Comparison of ENCODE assay signal across 8 mouse cellular contexts in genomic region chr2:24974906-24975703, GRCm38 (mm10). TPM values are rescaled to one million over a fixed set of nuclear protein-coding genes. Genes with fewer than 3 reads are reported as not detected.
DNase-seq lines count a peak whose midpoint lies in the region; ATAC-seq lines count a peak whose summit lies in the region.

Gene Mrpl41 (minus strand): TSS chr2:24975098.

- H3K4me2 ChIP-seq in forebrain, embryonic 14.5 days (ENCODE audit: low read length) = peak within 1 kb of the TSS; percentile 79
- peak within 1 kb of the TSS; percentile 98 for H3K4me2 ChIP-seq in neural tube, embryonic 15.5 days

- peaks cover 12% of the 10 kb centered on the region for H3K4me1 ChIP-seq in forebrain, embryonic 14.5 days (ENCODE audit: control insufficient read depth, insufficient read depth, low read length)
- peaks cover 25% of the 10 kb centered on the region for H3K4me1 ChIP-seq in neural tube, embryonic 15.5 days

- peak; percentile 93 for DNase-seq in ES-CJ7 (ENCODE audit: low read depth, low spot score)
- DNase-seq in cerebellum, adult 11 months = peak; percentile 96
- peak; percentile 99 for DNase-seq in forebrain, embryonic 14.5 days (ENCODE audit: low spot score)
- DNase-seq in heart, postnatal 14 days = peak; percentile 97
- DNase-seq in layer of hippocampus, adult 11-12 months (ENCODE audit: low spot score) = peak; percentile 97
- peak; percentile 98 for DNase-seq in lung, adult 18-20 months
- DNase-seq in testis, postnatal 14 days (ENCODE audit: low spot score) = peak; percentile 96

- H3K9me3 ChIP-seq in forebrain, embryonic 14.5 days (replicated peaks; ENCODE audit: control insufficient read depth, low read length) = no peaks in the 10 kb centered on the region
- no peaks in the 10 kb centered on the region for H3K9me3 ChIP-seq in neural tube, embryonic 15.5 days (replicated peaks)

- peak within 1 kb of the TSS; percentile 62 for H3K4me3 ChIP-seq in forebrain, embryonic 14.5 days (ENCODE audit: low read depth, low read length)
- peak within 1 kb of the TSS; percentile 85 for H3K4me3 ChIP-seq in neural tube, embryonic 15.5 days (replicated peaks)

- H3K27ac ChIP-seq in forebrain, embryonic 14.5 days (ENCODE audit: low read depth, low read length) = peak within 1 kb of the TSS; percentile 85
- H3K27ac ChIP-seq in neural tube, embryonic 15.5 days (replicated peaks) = peak within 1 kb of the TSS; percentile 92

- peak within 1 kb of the TSS; percentile 78 for H3K9ac ChIP-seq in forebrain, embryonic 14.5 days (ENCODE audit: low read length)
- H3K9ac ChIP-seq in neural tube, embryonic 15.5 days (replicated peaks) = peak within 1 kb of the TSS; percentile 85

- no peaks in the 10 kb centered on the region for H3K27me3 ChIP-seq in forebrain, embryonic 14.5 days (replicated peaks; ENCODE audit: control insufficient read depth, insufficient read depth, low read length)
- H3K27me3 ChIP-seq in neural tube, embryonic 15.5 days (replicated peaks) = no peaks in the 10 kb centered on the region

- peak; percentile 100 for ATAC-seq in forebrain, embryonic 14.5 days
- peak; percentile 99 for ATAC-seq in neural tube, embryonic 15.5 days (ENCODE audit: low FRiP score)

- 0% methylated on average over 64 of the region's 64 CpGs for WGBS in forebrain, embryonic 14.5 days
- under 1% methylated on average over 64 of the region's 64 CpGs for WGBS in neural tube, embryonic 15.5 days

- intact Hi-C loops in heart, postnatal 14 days (cut with DNase I) = no loop called here

- peaks cover 31% of the 10 kb centered on the region for H3K36me3 ChIP-seq in forebrain, embryonic 14.5 days (ENCODE audit: control insufficient read depth, insufficient read depth, low read length)
- peaks cover 30% of the 10 kb centered on the region for H3K36me3 ChIP-seq in neural tube, embryonic 15.5 days

RNA-seq across cellular contexts. Expression of gene Mrpl41, which starts in this region (rescaled TPM):
- 178 and 193 TPM in 2 replicates for polyA plus RNA-seq in forebrain, embryonic 14.5 days (2014; fragmentation: Nextera tagmentation; extraction: Ambion mirVana)
- total RNA-seq in heart, postnatal 14 days (2021) = 10 to 100 TPM; 86.2 to 90.2 TPM
- polyA plus RNA-seq in neural tube, embryonic 15.5 days (2015; fragmentation: Nextera tagmentation; extraction: Ambion mirVana) = 167 and 179 TPM in 2 replicates

Comparison
In these comparisons a context has a peak if more than half of its experiments do, and no peak if none do; other contexts are left out.
1. Peak in every context shown above with its lines: DNase-seq, ATAC-seq, H3K4me3 ChIP-seq and H3K27ac ChIP-seq.